Mouse (Mus musculus) megakaryocyte, embryonic 14.5 days (primary cell): ENCODE data around the gene Gm20661.
"Not testable (repeated sequence)": the region's sequence is repeated elsewhere in the genome, so short reads cannot be mapped to it uniquely, and the experiment has no call there.

Experiments
- FLI1 ChIP-seq: IDR thresholded peaks from 2 replicates; pipeline ENCODE4 v1.6.1; 2012; ENCODE audit warnings: low read length, inconsistent platforms, mixed read lengths
- GATA1 ChIP-seq: IDR thresholded peaks from 3 replicates; pipeline ENCODE4 v1.6.1; 2012; ENCODE audit warnings: mixed read lengths, low read length, inconsistent platforms, borderline replicate concordance

DNA sequence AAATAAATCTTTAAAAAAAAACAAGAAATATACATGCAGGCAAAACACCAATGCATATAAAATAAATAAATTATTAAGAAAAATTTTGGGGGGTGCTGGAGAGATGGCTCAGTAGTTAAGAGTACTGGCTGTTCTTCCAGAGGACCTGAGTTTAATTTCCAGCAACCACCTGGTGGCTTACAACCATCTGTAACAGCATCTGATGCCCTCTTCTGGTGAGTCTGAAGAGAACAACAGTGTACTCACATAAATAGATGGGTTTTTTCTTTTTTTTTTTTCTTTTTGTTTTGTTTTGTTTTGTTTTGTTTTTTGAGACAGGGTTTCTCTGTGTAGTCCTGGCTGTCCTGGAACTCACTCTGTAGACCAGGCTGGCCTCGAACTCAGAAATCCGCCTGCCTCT, 30.7 kb downstream of the Gm20661 start:
- TF ChIP-seq GATA1, FLI1: not testable (repeated sequence)
